Mouse (Mus musculus) forebrain, postnatal 0 days (tissue): ENCODE results near the gene Fut1. TPM values are rescaled to one million over a fixed set of nuclear protein-coding genes. Genes with fewer than 3 reads are reported as not detected.

Experiments
- ATAC-seq: fragments of 200-750 bp; cut with Nextera tagmentation; 2 replicates; pipeline ENCODE4 v1.8.0; 2017; ENCODE audit warnings: mild to moderate bottlenecking, moderate library complexity
- DNase-seq: peaks from one replicate; pipeline ENCODE4 v3.0.0-alpha.2; 2015
- H3K27ac ChIP-seq: fragments of 300-500 bp; sonication (generic); 2 replicates; pipeline ENCODE4 v1.5.1; 2014; ENCODE audit warnings: low read depth, mild to moderate bottlenecking, antibody characterized with exemption, low read length, moderate library complexity, mixed read lengths
- H3K27me3 ChIP-seq: fragments of 300-500 bp; sonication (generic); 2 replicates; pipeline ENCODE4 v1.6.1; 2014; ENCODE audit warnings: mild to moderate bottlenecking, low read length, mixed read lengths; ENCODE audit not compliant: insufficient read depth
- H3K36me3 ChIP-seq: fragments of 300-500 bp; sonication (generic); 2 replicates; pipeline ENCODE4 v1.6.1; 2014; ENCODE audit warnings: mild to moderate bottlenecking, moderate library complexity; ENCODE audit not compliant: insufficient read depth
- H3K4me1 ChIP-seq: fragments of 300-500 bp; sonication (generic); 2 replicates; pipeline ENCODE4 v1.6.1; 2014; ENCODE audit warnings: antibody characterized with exemption; ENCODE audit not compliant: insufficient read depth
- H3K4me2 ChIP-seq: fragments of 300-500 bp; sonication (generic); 2 replicates; pipeline ENCODE4 v1.6.1; 2014; ENCODE audit warnings: low read depth, mild to moderate bottlenecking, moderate library complexity
- H3K4me3 ChIP-seq: fragments of 300-500 bp; sonication (generic); 2 replicates; pipeline ENCODE4 v1.5.1; 2014; ENCODE audit warnings: low read depth, low read length, mixed read lengths
- H3K9ac ChIP-seq: fragments of 300-500 bp; sonication (generic); 2 replicates; pipeline ENCODE4 v1.6.1; 2014; ENCODE audit warnings: mild to moderate bottlenecking
- H3K9me3 ChIP-seq: fragments of 300-500 bp; sonication (generic); 2 replicates; pipeline ENCODE4 v1.6.1; 2016; ENCODE audit warnings: low read length
- CTCF ChIP-seq: sonication (generic); IDR thresholded peaks from 2 replicates; pipeline ENCODE4 v1.5.1; 2016; ENCODE audit warnings: antibody characterized with exemption, control low read depth, low read depth
- WGBS: fragments of 180-500 bp; shearing (Covaris S2); extraction: QIAGEN DNeasy Blood & Tissue Kit; methylation state at CpG from one replicate; pipeline ENCODE4 v1.1.7; 2014; 5-methylcytosine and 5-hydroxymethylcytosine counted together
- polyA plus RNA-seq: library from polyadenylated mRNA; unstranded; fragments of >200 nt; fragmentation: Nextera tagmentation; extraction: Ambion mirVana; gene quantifications from 2 replicates; pipeline ENCODE4 v1.2.1, GENCODE M21; 2015
- total RNA-seq: library from RNA; depleted of rRNA; stranded (reverse); fragments of >200 nt; gene quantifications from 2 replicates; pipeline ENCODE4 v1.2.3, GENCODE M21; 2014

Gene Fut1
- total and polyA plus RNA-seq, 2 experiments from 2014 or later = 0.29 TPM; not detected in 1

DNA sequence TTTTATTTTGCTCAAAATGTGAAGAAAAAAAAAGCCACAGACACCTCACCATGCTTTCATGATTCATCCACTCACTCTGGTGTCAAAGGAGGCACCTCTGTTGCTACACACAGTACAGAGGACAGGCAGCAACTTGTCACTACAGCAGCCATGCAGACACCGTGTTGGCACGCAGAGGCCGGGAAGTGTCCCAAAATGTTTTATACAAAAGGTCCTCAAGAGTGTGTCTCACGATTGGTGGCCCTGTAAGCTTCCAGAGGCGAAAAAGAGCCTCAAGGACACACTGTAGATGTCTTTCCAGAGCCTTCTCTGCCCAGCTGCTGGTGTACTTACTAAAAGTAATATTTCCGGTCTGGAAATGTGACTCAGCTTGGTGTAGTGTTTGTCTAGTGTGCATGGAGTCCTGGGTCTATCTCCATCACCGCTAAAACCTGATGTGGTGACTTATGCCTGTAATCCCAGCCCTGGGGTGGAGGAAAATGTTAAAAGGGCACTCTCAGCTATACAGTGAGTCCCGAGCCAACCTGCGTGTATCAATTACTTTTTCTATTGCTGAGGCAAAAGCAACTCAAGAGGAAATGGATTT lies 11.3 kb upstream of the Fut1 start:
- H3K9me3 ChIP-seq = no peaks in the 10 kb centered on the region
- H3K27me3 ChIP-seq = no peaks in the 10 kb centered on the region
- no peak overlapping the region for H3K4me2 ChIP-seq
- WGBS = 78% methylated on average over 9 of the region's 9 CpGs
- H3K9ac ChIP-seq = no peak overlapping the region
- H3K4me3 ChIP-seq = no peak overlapping the region
- no peak for ATAC-seq
- H3K4me1 ChIP-seq = no peaks in the 10 kb centered on the region
- TF ChIP-seq CTCF = no peak
- no peak overlapping the region for H3K27ac ChIP-seq
- no peak for DNase-seq
- H3K36me3 ChIP-seq = no peaks in the 10 kb centered on the region

DNA sequence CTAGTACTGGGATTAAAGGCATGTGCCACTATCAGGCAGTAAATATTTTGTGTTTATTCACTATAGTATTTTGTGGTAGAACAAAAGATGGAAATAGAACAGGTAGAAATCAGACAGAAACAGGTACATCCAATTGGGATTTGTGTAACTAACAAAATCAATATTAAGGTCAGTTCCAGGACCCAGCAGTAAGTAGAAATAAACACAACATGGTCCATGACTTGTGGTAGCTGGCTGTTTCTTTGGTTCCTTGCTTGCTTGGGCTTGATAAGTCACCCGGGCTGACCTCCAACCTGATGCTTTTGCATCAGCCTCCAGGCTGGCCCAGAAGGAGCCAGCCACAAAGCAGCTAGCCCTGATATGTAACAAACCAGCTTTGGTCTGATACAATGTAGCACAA lies 7.6 kb upstream of the Fut1 start:
- no peaks in the 10 kb centered on the region for H3K27me3 ChIP-seq
- TF ChIP-seq CTCF = no peak
- no peak overlapping the region for H3K9ac ChIP-seq
- no peak overlapping the region for H3K4me3 ChIP-seq
- no peaks in the 10 kb centered on the region for H3K4me1 ChIP-seq
- ATAC-seq (no peak), DNase-seq (no peak)
- WGBS = 79% methylated on average over 1 of the region's 1 CpGs
- H3K27ac ChIP-seq = no peak overlapping the region
- H3K4me2 ChIP-seq = no peak overlapping the region
- H3K36me3 ChIP-seq = no peaks in the 10 kb centered on the region
- H3K9me3 ChIP-seq = no peaks in the 10 kb centered on the region

DNA sequence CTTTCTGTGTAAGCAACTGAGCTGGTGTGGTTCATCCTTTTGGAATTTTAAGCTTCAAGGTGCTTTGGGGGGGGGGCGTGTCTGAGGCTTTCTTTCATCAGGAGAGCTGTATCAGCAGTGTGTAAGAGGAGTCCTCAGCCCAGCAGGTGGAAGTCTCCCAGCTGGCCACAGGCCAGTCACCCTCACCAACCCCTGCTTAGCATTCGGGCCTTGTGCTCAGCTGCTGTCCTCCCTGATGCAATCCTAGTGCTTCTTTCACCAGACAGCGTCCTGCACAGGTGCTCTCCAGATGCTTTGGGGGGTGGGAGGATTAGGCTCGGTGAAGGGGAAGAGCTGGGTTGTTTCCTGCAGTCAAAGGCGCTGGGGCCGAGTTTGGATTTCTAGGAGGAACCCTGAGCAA lies 812 bp upstream of the Fut1 start:
- H3K9ac ChIP-seq = no peak overlapping the region
- no peaks in the 10 kb centered on the region for H3K4me1 ChIP-seq
- DNase-seq (no peak), ATAC-seq (no peak)
- no peak overlapping the region for H3K27ac ChIP-seq
- 25% methylated on average over 5 of the region's 6 CpGs for WGBS
- no peak overlapping the region for H3K4me3 ChIP-seq
- H3K4me2 ChIP-seq = no peak overlapping the region
- H3K9me3 ChIP-seq = no peaks in the 10 kb centered on the region
- H3K36me3 ChIP-seq = no peaks in the 10 kb centered on the region
- no peak for TF ChIP-seq CTCF
- H3K27me3 ChIP-seq = peaks cover 22% of the 10 kb centered on the region; the same call in 1 of the 2 replicates

DNA sequence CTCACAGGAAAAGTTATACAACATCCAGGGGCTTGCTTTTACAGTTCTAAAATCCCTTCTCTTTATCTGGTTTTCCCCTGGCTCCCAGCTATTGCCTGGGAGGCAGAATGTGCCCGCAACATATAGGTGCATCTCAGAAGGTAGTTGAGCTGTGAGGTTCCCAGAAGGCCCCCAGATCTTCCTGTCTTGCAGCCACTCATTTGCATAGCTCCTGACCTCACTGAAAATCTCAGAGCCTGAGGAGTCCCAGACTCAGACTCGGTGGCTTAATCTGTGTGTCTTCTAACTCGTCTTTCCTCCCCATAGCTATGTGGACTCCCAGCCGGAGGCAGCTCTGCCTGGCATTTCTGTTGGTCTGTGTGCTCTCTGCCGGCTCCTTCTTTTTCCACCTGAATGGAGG lies 1.2 kb downstream of the Fut1 start:
- Histone ChIP-seq H3K36me3 (no peaks in the 10 kb centered on the region), H3K27me3 (peaks cover 22% of the 10 kb centered on the region; the same call in 1 of the 2 replicates), H3K4me3 (no peak overlapping the region), H3K9ac (no peak overlapping the region), H3K4me1 (no peaks in the 10 kb centered on the region), H3K4me2 (no peak overlapping the region), H3K9me3 (no peaks in the 10 kb centered on the region), H3K27ac (no peak overlapping the region)
- no peak for DNase-seq
- no peak for ATAC-seq
- TF ChIP-seq CTCF = no peak
- WGBS = 81% methylated on average over 5 of the region's 5 CpGs

DNA sequence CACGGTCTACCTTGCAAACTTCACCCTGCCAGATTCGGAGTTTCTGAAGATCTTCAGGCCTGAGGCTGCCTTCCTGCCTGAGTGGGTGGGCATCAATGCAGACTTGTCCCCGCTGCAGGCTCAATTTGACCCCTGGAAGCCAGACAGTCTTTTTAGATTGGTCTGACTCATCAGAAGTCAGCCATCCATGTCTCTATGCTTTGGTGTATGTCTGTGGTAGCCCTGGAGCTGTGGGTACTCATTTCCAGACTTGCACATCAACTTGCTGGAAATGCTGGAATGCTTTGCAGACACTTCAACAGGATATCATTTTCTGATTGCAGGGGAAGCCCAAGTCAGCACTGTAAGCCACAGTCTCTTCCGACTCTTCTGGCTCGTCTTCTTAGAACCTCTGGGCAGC lies 2.5 kb downstream of the Fut1 start:
- no peak overlapping the region for H3K4me3 ChIP-seq
- no peak overlapping the region for H3K9ac ChIP-seq
- H3K36me3 ChIP-seq = no peaks in the 10 kb centered on the region
- no peaks in the 10 kb centered on the region for H3K4me1 ChIP-seq
- DNase-seq (no peak), ATAC-seq (no peak)
- 92% methylated on average over 5 of the region's 5 CpGs for WGBS
- peaks cover 22% of the 10 kb centered on the region; the same call in 1 of the 2 replicates for H3K27me3 ChIP-seq
- H3K4me2 ChIP-seq = no peak overlapping the region
- no peaks in the 10 kb centered on the region for H3K9me3 ChIP-seq
- H3K27ac ChIP-seq = no peak overlapping the region
- no peak for TF ChIP-seq CTCF

DNA sequence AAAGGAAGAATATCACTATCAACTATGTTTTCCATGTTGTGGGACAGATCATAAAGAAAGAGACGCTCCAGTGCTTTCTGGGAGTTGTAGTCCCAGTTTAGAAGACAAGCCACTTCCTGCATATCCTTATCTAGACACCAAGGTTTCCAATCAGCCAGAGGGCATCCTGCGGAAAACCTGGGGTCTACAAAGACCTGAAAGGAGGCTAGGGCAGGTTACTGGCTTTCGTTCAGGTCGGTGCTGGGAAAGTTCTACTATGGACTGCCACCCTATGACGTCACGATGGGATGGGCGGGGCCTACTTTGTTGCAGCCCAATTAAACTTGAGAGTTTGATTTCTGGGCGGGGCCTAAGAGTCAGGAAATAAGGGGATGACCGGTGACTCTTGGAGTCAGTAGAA lies 4.4 kb downstream of the Fut1 start, which contains the start of gene Izumo1:
Gene Izumo1, plus strand, starts transcription at position 369 of the 400 bp plus-strand sequence.
- no peak within 1 kb of the TSS for H3K4me2 ChIP-seq
- peaks cover 16% of the 10 kb centered on the region; the same call in 1 of the 2 replicates for H3K27me3 ChIP-seq
- ATAC-seq = no peak
- no peaks in the 10 kb centered on the region for H3K4me1 ChIP-seq
- H3K9me3 ChIP-seq = no peaks in the 10 kb centered on the region
- 30% methylated on average over 9 of the region's 9 CpGs for WGBS
- DNase-seq = no peak
- H3K4me3 ChIP-seq = no peak within 1 kb of the TSS
- no peak for TF ChIP-seq CTCF
- no peaks in the 10 kb centered on the region for H3K36me3 ChIP-seq
- no peak within 1 kb of the TSS for H3K9ac ChIP-seq
- no peak within 1 kb of the TSS for H3K27ac ChIP-seq

DNA sequence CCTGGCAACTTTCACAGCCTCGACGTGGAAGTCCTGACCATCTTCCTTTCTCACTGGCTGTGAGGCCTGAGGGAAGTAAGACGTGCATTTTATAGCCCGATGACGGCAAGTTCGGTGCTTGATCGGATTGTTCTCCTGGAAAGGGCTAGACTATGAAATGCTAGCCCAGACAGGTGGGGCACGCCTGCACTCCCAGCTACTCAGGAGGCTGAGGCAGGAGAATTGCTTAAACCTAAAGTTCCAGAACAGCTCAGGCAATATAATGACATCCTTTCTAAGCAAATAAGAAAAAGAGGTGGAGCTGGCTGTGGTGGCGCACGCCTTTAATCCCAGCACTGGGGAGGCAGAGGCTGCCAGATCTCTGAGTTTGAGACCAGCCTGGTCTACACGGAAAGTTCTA lies 6.4 kb downstream of the Fut1 start:
- H3K27ac ChIP-seq = no peak overlapping the region
- DNase-seq (no peak), ATAC-seq (no peak)
- no peak overlapping the region for H3K4me2 ChIP-seq
- no peaks in the 10 kb centered on the region for H3K4me1 ChIP-seq
- H3K36me3 ChIP-seq = no peaks in the 10 kb centered on the region
- no peak for TF ChIP-seq CTCF
- 91% methylated on average over 11 of the region's 11 CpGs for WGBS
- no peak overlapping the region for H3K9ac ChIP-seq
- H3K9me3 ChIP-seq = no peaks in the 10 kb centered on the region
- no peak overlapping the region for H3K4me3 ChIP-seq
- 0 out of 2 replicates have a peak, but pooled peaks cover 5% of the 10 kb centered on the region for H3K27me3 ChIP-seq

DNA sequence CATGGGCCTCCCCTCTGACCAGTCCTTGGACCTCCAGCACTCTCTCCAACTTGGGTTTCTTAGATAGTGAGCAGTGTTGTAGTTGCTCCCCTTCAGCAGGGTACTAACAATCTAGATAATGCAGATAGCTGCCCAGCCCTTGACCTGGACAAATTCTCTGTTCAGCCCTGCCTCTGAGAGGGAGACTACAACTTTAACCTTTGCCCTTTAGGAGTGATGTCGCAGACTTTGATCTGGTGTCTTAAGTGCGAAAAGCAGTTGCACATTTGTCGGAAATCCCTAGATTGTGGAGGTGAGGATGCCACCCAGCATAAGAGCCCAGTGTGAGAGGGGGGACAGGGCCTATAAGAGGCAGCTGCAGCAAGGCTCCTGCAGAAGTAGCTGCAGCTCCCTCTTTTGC lies 7.6 kb downstream of the Fut1 start:
- H3K9me3 ChIP-seq = no peaks in the 10 kb centered on the region
- H3K36me3 ChIP-seq = no peaks in the 10 kb centered on the region
- ATAC-seq (no peak), DNase-seq (no peak)
- no peak overlapping the region for H3K4me3 ChIP-seq
- H3K9ac ChIP-seq = no peak overlapping the region
- no peak for TF ChIP-seq CTCF
- 88% methylated on average over 3 of the region's 3 CpGs for WGBS
- no peak overlapping the region for H3K4me2 ChIP-seq
- H3K27me3 ChIP-seq = no peaks in the 10 kb centered on the region
- H3K27ac ChIP-seq = no peak overlapping the region
- H3K4me1 ChIP-seq = no peaks in the 10 kb centered on the region
